Mouse (Mus musculus) liver, adult (tissue): ENCODE data around the gene Tas2r105.

ENCODE experiments used
- GATA4 ChIP-seq: IDR thresholded peaks from 2 replicates; pipeline ENCODE4 v1.6.1; 2014; ENCODE audit warnings: mild to moderate bottlenecking, low read length; ENCODE audit not compliant: insufficient replicate concordance

The Tas2r105 gene

DNA sequence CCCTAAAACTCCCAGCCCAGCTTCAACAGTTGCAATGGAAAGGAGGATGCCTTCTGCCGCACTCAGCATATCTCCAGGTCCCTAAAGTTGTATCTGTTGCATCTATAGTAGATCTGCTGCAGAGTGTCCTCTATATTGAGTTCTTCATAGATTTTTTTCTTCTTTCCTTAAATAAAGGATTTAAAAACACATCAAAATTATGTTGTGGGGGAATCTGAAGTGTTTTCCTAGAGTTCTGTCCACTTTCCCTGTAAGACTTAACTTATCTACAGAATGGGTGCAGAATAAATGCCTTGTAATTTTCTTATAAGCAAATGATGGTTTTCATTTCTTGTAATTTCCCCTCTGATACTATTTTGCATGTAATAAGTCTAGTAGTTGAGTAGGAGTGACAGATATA is at the start of gene Tas2r105:
Gene Tas2r105, minus strand, starts transcription at position 101 of the 400 bp plus-strand sequence.
- no peak for TF ChIP-seq GATA4

- TF ChIP-seq GATA4 = no peak
These were observed 25.5 kb upstream of the Tas2r105 start for GRCm38 (mm10) chr6:131712803-131713202.

- TF ChIP-seq GATA4 = no peak
These were observed 2.7 kb upstream of the Tas2r105 start, which contains the start of gene Tas2r114 for GRCm38 (mm10) chr6:131689963-131690362. Tas2r114 (minus strand) TSS chr6:131690063.

GRCm38 (mm10) chr6:131685644-131686043 is 1.7 kb downstream of the Tas2r105 start, which contains the start of gene Tas2r104:
Tas2r104 (minus strand) TSS chr6:131685744.
- no peak for TF ChIP-seq GATA4

- TF ChIP-seq GATA4 = no peak
These were observed 8.5 kb downstream of the Tas2r105 start, which contains the start of gene Tas2r106 for GRCm38 (mm10) chr6:131678786-131679185. Tas2r106 (minus strand) TSS chr6:131678886.

- TF ChIP-seq GATA4 = no peak
These were observed 27.2 kb downstream of the Tas2r105 start, which contains the start of gene Tas2r107 for GRCm38 (mm10) chr6:131660049-131660448. Tas2r107 (minus strand) TSS chr6:131660149.
